Mouse (Mus musculus): ENCODE results near the gene Xrcc1. TPM values are rescaled to one million over a fixed set of nuclear protein-coding genes. Genes with fewer than 3 reads are reported as not detected.

Xrcc1 gene
- polyA plus RNA-seq (2021; fragmentation: Nextera tagmentation), result 27.8 and 31.3 TPM in 2 replicates
- long read RNA-seq, experiment 1, transcript Xrcc1-201 (17 exons, 2,155 nt), result major isoform, 56 of 75 reads
- long read RNA-seq, experiment 1, partial matches to known transcripts, result 10 of 75 reads
- long read RNA-seq, experiment 1, other reads (novel, unspliced or antisense), result 9 of 75 reads
- long read RNA-seq, experiment 2, transcript Xrcc1-201 (17 exons, 2,155 nt), result major isoform, 138 of 174 reads
- long read RNA-seq, experiment 2, partial matches to known transcripts, result 7 of 174 reads
- long read RNA-seq, experiment 2, other reads (novel, unspliced or antisense), result 28 of 174 reads

DNA sequence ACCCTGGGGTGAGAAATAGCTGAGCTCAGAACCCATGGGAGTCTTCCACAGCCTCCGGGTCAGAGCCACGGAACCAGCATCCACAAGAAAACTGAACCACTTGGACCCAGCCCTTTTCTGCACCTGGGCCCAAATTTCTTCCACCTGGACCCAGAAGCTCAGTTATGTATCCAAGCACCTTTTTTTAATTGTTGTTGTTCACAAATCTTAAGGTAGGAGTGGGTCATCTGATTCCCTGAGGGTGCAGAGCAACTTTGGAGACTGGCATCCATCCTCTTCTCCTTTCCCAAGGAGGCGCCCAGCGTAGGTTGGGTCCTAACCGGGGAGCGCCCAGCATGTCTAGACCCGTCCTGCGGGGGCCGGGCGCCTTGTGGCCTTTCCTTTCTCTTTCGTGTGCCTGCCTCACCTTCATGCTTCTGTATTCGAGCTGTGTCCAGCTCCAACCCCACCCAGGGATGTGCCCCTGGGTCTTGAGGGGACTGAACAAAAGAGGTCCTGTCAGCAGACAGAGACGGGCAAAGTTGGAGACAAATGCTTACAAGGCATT is at the start of gene Xrcc1, which contains the start of gene Pinlyp:
Gene Xrcc1, plus strand, starts transcription at position 222 of the 547 bp plus-strand sequence.
Gene Pinlyp, minus strand, starts transcription at position 51 of the 547 bp plus-strand sequence.

DNA sequence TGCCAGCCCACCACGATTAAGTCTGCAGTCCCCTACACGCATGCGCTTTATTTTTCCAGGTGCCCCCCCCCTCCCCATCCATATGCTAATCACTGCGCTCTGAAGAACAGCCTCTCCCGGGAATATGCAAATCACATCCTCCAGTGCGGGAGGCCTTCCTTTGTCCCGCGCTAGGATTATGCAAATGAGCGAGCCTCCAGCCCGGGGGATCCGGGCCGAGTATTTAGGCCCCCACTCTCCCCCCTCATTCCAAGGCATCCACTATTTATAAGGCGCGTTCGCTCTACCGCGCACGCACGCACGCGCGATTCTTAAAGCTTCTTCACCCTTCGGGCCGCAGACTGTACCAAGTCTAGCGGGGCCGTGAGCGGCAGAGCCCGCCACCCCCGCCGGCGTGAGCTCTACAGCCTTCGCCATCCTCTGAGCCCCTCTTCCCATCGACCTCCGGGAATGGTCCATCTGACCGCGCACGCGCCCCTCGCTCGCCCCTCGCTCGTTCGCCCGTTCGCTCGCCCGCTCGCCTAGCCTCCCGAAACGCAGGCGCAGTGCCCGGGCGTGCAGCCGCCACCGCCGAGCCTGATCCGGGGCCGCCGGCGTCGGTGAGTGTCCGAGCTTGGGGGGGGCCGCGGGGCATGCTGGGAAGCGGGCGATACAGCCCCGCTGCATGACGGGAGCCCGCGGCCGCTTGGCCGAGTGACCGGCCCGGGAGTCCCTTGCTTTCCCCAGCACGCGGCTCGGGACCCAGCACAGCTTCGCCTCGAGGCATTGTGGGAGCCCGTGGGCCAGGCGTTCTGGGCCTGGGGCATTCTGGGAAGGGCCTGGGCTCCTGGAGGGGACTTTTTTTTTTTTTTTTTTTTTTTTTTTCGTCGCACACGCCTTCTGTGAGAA is 39.0 kb upstream of the Xrcc1 start, which contains the start of gene Zfp428:
Gene Zfp428, plus strand, starts transcription at position 169 of the 888 bp plus-strand sequence.

DNA sequence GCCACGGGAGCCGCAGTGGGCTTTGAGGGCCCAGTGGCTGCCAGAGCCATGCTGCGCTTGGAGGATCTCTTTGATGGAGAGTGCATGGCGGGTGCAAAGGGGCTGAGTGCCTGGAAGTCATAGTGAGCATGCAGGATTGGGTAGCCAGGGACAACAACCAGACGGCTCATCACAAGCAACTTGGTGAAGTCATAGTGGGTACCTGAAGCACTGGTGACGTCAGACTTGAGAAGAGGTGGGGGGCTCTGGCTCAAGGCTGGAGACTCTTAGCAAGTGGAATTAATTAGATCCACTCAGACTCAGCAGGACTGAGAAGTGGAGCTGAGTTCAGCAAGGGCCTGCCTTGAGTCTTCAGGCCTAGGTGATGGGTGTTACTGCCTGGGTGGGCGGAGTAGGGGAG is 33.7 kb upstream of the Xrcc1 start, which contains the start of gene AC161166.1:
Gene AC161166.1, minus strand, starts transcription at position 101 of the 400 bp plus-strand sequence.

DNA sequence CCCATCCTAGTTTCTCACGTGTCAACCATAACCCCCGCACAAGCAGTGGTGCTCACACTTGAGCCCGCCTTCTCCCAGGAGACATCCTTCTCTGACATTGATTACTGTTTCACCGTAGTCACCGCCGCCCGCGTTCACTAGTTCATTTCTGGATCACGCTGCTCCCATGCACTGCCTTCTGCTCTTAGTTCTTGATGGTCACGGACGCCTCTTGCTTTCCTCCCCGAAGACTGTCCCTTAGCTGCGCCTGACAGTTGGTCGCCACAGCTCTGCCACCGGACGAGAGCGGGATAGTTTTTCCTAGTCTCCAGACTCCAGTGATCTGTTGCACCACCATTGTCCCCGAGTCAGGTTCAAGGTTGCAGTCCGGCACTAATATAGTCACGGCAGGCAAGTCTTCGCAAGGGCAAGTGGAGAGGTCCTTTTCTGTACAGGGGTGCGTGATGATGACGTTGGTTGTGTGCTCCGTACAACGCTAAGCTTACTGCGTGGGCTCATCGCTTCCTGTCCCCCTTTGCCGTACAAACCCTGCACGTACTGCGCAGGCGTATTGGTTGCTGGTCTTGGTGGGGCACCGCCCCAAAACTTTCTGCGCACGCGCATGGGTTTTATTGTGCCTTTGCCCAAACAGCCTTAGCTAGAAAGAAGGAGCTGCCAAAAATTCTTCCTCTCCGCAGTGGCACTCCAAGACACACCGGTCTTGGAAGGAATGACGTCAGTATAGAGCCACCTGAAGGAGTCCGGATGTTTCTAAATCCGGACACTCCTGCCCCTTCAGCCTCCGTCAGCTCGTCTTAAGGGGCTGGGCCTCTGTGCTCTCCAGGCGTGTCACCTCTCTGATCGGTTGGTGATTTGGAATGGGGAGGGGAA is 15.8 kb upstream of the Xrcc1 start, which contains the start of gene Irgq:
Gene Irgq, plus strand, starts transcription at position 628 of the 870 bp plus-strand sequence.

DNA sequence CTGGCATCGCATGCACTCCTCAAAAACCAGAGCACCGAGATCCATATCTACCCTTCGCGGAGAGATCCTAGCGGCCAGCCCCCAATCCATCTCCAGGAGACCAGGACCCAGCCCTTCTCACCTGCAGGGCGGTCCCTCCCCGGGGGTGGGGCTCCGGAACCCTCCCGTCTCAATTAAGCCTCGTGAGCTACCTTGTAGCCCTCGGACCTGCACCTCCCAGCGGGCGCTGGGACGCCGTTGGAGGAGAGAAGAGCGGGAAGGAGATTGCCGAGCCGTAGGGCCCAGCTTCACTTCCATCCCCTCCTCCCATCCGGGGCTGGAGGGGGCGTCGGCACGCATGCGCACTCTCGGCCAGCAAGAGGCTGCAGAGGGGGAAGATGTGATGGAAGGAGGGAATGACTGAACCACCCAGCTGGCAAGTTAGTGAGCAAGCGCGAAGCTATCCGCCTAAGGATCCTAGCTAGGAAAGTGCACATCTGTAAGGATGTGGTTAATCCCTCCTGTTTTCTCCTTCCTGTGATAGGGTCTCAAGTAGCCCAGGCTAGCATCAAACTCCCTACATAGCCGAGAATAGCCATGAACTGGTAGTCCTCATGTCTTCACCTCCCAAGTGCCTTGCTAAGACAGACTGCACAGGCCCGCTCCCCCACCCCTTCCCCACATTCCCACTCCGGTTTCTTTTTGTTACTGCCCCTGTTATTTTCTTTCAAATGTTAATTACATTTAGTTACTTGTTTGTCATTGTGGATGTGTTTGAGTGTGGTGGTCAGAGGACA is 41.4 kb downstream of the Xrcc1 start, which contains the start of the genes Ethe1 and Zfp575:
Gene Ethe1, plus strand, starts transcription at position 214 of the 776 bp plus-strand sequence.
Gene Zfp575, minus strand, starts transcription at position 312 of the 776 bp plus-strand sequence.

DNA sequence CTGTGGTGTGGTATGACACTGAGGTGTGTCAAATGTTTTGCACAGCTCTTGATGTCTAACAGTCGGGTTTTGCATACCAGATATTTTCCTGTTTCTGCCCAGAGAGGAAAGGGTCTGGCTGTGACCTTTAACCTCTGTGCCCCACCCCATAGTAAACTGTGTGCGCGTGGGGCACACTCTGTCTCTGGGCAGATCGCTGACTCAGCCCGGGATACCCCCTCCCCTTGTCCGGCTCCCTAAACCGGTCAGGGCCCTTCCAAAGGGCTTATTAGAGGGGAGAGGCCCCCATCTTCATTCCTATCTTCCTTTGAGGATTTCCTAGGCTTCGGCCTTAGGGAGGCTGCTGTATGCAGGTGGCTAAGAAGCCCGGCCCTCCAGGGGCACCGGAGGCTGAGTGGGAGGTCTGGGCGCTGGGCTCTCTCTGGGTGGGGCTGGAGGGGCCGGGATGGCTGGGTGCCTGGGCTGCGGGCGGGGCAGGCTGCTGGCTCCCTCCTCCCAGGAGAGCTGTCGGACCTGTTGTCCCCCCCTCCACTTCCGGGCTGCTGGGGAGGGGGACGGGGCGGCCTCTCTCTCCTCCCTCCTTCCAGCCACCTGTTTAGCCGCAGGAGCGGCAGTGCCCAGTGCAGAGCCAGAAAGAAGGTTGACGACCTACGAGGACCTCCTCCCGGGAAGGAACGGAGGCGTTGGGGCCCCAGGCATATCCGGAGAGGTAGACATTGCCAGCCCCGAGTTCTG is 64.2 kb downstream of the Xrcc1 start, which contains the start of gene Phldb3:
Gene Phldb3, plus strand, starts transcription at position 620 of the 735 bp plus-strand sequence.

Other genes starting within 250 kb of the Xrcc1 start
- 12.8 and 14.5 TPM in 2 replicates for gene Zfp61, start 245.1 kb upstream of the Xrcc1 start, polyA plus RNA-seq (2021; fragmentation: Nextera tagmentation)
- gene Zfp94, start 229.6 kb upstream of the Xrcc1 start, polyA plus RNA-seq (2021; fragmentation: Nextera tagmentation), result 10.7 and 11.8 TPM in 2 replicates
- gene Tescl, start 212.4 kb upstream of the Xrcc1 start, polyA plus RNA-seq (2021; fragmentation: Nextera tagmentation), result not detected in 2 replicates
- gene Lypd5, start 197.1 kb upstream of the Xrcc1 start, polyA plus RNA-seq (2021; fragmentation: Nextera tagmentation), result not detected in 2 replicates
- gene Kcnn4, start 176.0 kb upstream of the Xrcc1 start, polyA plus RNA-seq (2021; fragmentation: Nextera tagmentation), result 0.72 and 1.2 TPM in 2 replicates
- gene Smg9, start 146.7 kb upstream of the Xrcc1 start, polyA plus RNA-seq (2021; fragmentation: Nextera tagmentation), result 11.0 and 11.7 TPM in 2 replicates
- gene Irgc1, start 94.0 kb upstream of the Xrcc1 start, polyA plus RNA-seq (2021; fragmentation: Nextera tagmentation), result not detected in 2 replicates
- gene Plaur, start 83.8 kb upstream of the Xrcc1 start, polyA plus RNA-seq (2021; fragmentation: Nextera tagmentation), result 0.78 and 0.88 TPM in 2 replicates
- 4.5 and 5.0 TPM in 2 replicates for gene Cadm4, start 64.3 kb upstream of the Xrcc1 start, polyA plus RNA-seq (2021; fragmentation: Nextera tagmentation)
- 91.6 and 96.3 TPM in 2 replicates for gene Zfp428, start 39.3 kb upstream of the Xrcc1 start, polyA plus RNA-seq (2021; fragmentation: Nextera tagmentation)
- gene AC161166.1, start 33.8 kb upstream of the Xrcc1 start, polyA plus RNA-seq (2021; fragmentation: Nextera tagmentation), result not detected in 2 replicates
- 9.7 and 10.2 TPM in 2 replicates for gene Irgq, start 15.6 kb upstream of the Xrcc1 start, polyA plus RNA-seq (2021; fragmentation: Nextera tagmentation)
- gene Pinlyp, start 171 bp upstream of the Xrcc1 start, polyA plus RNA-seq (2021; fragmentation: Nextera tagmentation), result not detected in 2 replicates
- 30.0 and 33.3 TPM in 2 replicates for gene Ethe1, start 41.3 kb downstream of the Xrcc1 start, polyA plus RNA-seq (2021; fragmentation: Nextera tagmentation)
- 7.2 and 10.3 TPM in 2 replicates for gene Zfp575, start 41.4 kb downstream of the Xrcc1 start, polyA plus RNA-seq (2021; fragmentation: Nextera tagmentation)
- not detected in 2 replicates for gene Phldb3, start 64.5 kb downstream of the Xrcc1 start, polyA plus RNA-seq (2021; fragmentation: Nextera tagmentation)
- not detected in 2 replicates for gene Lypd3, start 90.3 kb downstream of the Xrcc1 start, polyA plus RNA-seq (2021; fragmentation: Nextera tagmentation)
- not detected in 2 replicates for gene Tex101, start 130.4 kb downstream of the Xrcc1 start, polyA plus RNA-seq (2021; fragmentation: Nextera tagmentation)
- not detected in 2 replicates for gene BC049730, start 163.0 kb downstream of the Xrcc1 start, polyA plus RNA-seq (2021; fragmentation: Nextera tagmentation)
- gene Gm4763, start 180.6 kb downstream of the Xrcc1 start, polyA plus RNA-seq (2021; fragmentation: Nextera tagmentation), result not detected in 2 replicates
- 0.05 and 0.11 TPM in 2 replicates for gene Cd177, start 214.0 kb downstream of the Xrcc1 start, polyA plus RNA-seq (2021; fragmentation: Nextera tagmentation)
- 0.18 TPM in 1 of 2 replicates, not detected in the other for gene Ceacam10, start 230.9 kb downstream of the Xrcc1 start, polyA plus RNA-seq (2021; fragmentation: Nextera tagmentation)